Mouse (Mus musculus) neural tube, embryonic 11.5 days (tissue): ENCODE measurements at regions not wholly inside any gene's neighbourhood (a gene's known extent, or its start where the extent isn't known, plus 50 kb on each side); places are given as distances from the start of the nearest gene placed in this dataset.

ENCODE experiments used
- ATAC-seq: fragments of 200-750 bp; cut with Nextera tagmentation; 2 replicates; pipeline ENCODE4 v1.8.0; 2017; ENCODE audit warnings: moderate number of reproducible peaks, mild to moderate bottlenecking, moderate TSS enrichment, moderate library complexity; ENCODE audit not compliant: insufficient read depth, low FRiP score, low TSS enrichment
- DNase-seq: peaks from one replicate; pipeline ENCODE4 v3.0.0-alpha.2; 2015; ENCODE audit warnings: low spot score
- H3K27ac ChIP-seq: fragments of 300-500 bp; sonication (generic); 2 replicates; pipeline ENCODE4 v1.5.1; 2014; ENCODE audit warnings: low read depth, mild to moderate bottlenecking, low read length
- H3K27me3 ChIP-seq: fragments of 300-500 bp; sonication (generic); 2 replicates; pipeline ENCODE4 v1.6.1; 2014; ENCODE audit warnings: mild to moderate bottlenecking, low read length, mixed read lengths; ENCODE audit not compliant: control insufficient read depth, insufficient read depth
- H3K36me3 ChIP-seq: fragments of 300-500 bp; sonication (generic); 2 replicates; pipeline ENCODE4 v1.6.1; 2014; ENCODE audit warnings: mild to moderate bottlenecking, low read length, moderate library complexity, mixed read lengths; ENCODE audit not compliant: control insufficient read depth, insufficient read depth
- H3K4me1 ChIP-seq: fragments of 300-500 bp; sonication (generic); 2 replicates; pipeline ENCODE4 v1.6.1; 2014; ENCODE audit warnings: low read length, mixed read lengths; ENCODE audit not compliant: control insufficient read depth, insufficient read depth
- H3K4me2 ChIP-seq: fragments of 300-500 bp; sonication (generic); 2 replicates; pipeline ENCODE4 v1.6.1; 2014; ENCODE audit warnings: low read depth, mild to moderate bottlenecking, moderate library complexity
- H3K4me3 ChIP-seq: fragments of 300-500 bp; sonication (generic); 2 replicates; pipeline ENCODE4 v1.5.1; 2014; ENCODE audit warnings: low read depth, low read length
- H3K9ac ChIP-seq: fragments of 300-500 bp; sonication (generic); 2 replicates; pipeline ENCODE4 v1.6.1; 2014; ENCODE audit warnings: mild to moderate bottlenecking, low read length
- H3K9me3 ChIP-seq: fragments of 300-500 bp; sonication (generic); 2 replicates; pipeline ENCODE4 v1.6.1; 2016; ENCODE audit warnings: low read length; ENCODE audit not compliant: control insufficient read depth
- WGBS: fragments of 180-500 bp; shearing (Covaris S2); extraction: QIAGEN DNeasy Blood & Tissue Kit; methylation state at CpG from one replicate; pipeline ENCODE4 v1.1.7; 2014; 5-methylcytosine and 5-hydroxymethylcytosine counted together

GRCm38 (mm10) chr9:62615799-62616198 is 61.8 kb upstream of the Itga11 start:
- Histone ChIP-seq H3K36me3 (no peaks in the 10 kb centered on the region), H3K27ac (no peak overlapping the region), H3K9me3 (no peaks in the 10 kb centered on the region), H3K4me1 (no peaks in the 10 kb centered on the region; the same call in 1 of the 2 replicates), H3K27me3 (no peaks in the 10 kb centered on the region), H3K4me2 (no peak overlapping the region), H3K4me3 (no peak overlapping the region), H3K9ac (no peak overlapping the region)
- DNase-seq (no peak), ATAC-seq (no peak)
- WGBS: 58% methylated on average over 1 of the region's 1 CpGs

- no peaks in the 10 kb centered on the region for H3K36me3 ChIP-seq
- ATAC-seq: no peak
- WGBS: 96% methylated on average over 1 of the region's 1 CpGs
These were observed 58.6 kb upstream of the Itga11 start for GRCm38 (mm10) chr9:62618994-62619393.

GRCm38 (mm10) chr9:62620901-62621445 is 56.7 kb upstream of the Itga11 start:
- Histone ChIP-seq H3K36me3 (no peaks in the 10 kb centered on the region), H3K4me3 (no peak overlapping the region), H3K4me2 (no peak overlapping the region), H3K27me3 (no peaks in the 10 kb centered on the region), H3K9ac (no peak overlapping the region), H3K9me3 (no peaks in the 10 kb centered on the region), H3K4me1 (no peaks in the 10 kb centered on the region), H3K27ac (no peak overlapping the region)
- no peak for DNase-seq
- no peak for ATAC-seq
- 65% methylated on average over 9 of the region's 9 CpGs for WGBS

More at GRCm38 (mm10) chr9:62618994-62619393, 58.6 kb upstream of the Itga11 start:
- H3K4me3 ChIP-seq: no peak overlapping the region
- H3K4me1 ChIP-seq: no peaks in the 10 kb centered on the region; the same call in 1 of the 2 replicates
- H3K9me3 ChIP-seq: no peaks in the 10 kb centered on the region
- DNase-seq: no peak
- H3K27ac ChIP-seq: no peak overlapping the region
- no peaks in the 10 kb centered on the region for H3K27me3 ChIP-seq
- H3K9ac ChIP-seq: no peak overlapping the region
- no peak overlapping the region for H3K4me2 ChIP-seq

- 66% methylated on average over 10 of the region's 10 CpGs for WGBS
- no peak for ATAC-seq
- no peaks in the 10 kb centered on the region for H3K27me3 ChIP-seq
- H3K4me2 ChIP-seq: no peak overlapping the region
- no peaks in the 10 kb centered on the region for H3K36me3 ChIP-seq
- no peaks in the 10 kb centered on the region for H3K9me3 ChIP-seq
- no peak overlapping the region for H3K4me3 ChIP-seq
- H3K4me1 ChIP-seq: no peaks in the 10 kb centered on the region
- no peak overlapping the region for H3K9ac ChIP-seq
- H3K27ac ChIP-seq: no peak overlapping the region
- DNase-seq: no peak
These were observed 55.5 kb upstream of the Itga11 start for GRCm38 (mm10) chr9:62622106-62622505.

- Histone ChIP-seq H3K9ac (no peak overlapping the region), H3K36me3 (no peaks in the 10 kb centered on the region), H3K27me3 (no peaks in the 10 kb centered on the region), H3K4me1 (no peaks in the 10 kb centered on the region), H3K27ac (no peak overlapping the region), H3K9me3 (no peaks in the 10 kb centered on the region), H3K4me2 (no peak overlapping the region), H3K4me3 (no peak overlapping the region)
- ATAC-seq: no peak
- 83% methylated on average over 8 of the region's 8 CpGs for WGBS
- no peak for DNase-seq
These were observed 53.0 kb upstream of the Itga11 start for GRCm38 (mm10) chr9:62624562-62625044.

- DNase-seq (no peak), ATAC-seq (no peak)
- Histone ChIP-seq H3K4me2 (no peak overlapping the region), H3K4me1 (no peaks in the 10 kb centered on the region), H3K9me3 (no peaks in the 10 kb centered on the region), H3K9ac (no peak overlapping the region), H3K27me3 (no peaks in the 10 kb centered on the region), H3K36me3 (no peaks in the 10 kb centered on the region), H3K4me3 (no peak overlapping the region), H3K27ac (no peak overlapping the region)
- 56% methylated on average over 6 of the region's 6 CpGs for WGBS
These were observed 50.3 kb upstream of the Itga11 start for GRCm38 (mm10) chr9:62627071-62628000.
